ENCODE assay signal across 7 mouse cellular contexts in the genomic region with DNA sequence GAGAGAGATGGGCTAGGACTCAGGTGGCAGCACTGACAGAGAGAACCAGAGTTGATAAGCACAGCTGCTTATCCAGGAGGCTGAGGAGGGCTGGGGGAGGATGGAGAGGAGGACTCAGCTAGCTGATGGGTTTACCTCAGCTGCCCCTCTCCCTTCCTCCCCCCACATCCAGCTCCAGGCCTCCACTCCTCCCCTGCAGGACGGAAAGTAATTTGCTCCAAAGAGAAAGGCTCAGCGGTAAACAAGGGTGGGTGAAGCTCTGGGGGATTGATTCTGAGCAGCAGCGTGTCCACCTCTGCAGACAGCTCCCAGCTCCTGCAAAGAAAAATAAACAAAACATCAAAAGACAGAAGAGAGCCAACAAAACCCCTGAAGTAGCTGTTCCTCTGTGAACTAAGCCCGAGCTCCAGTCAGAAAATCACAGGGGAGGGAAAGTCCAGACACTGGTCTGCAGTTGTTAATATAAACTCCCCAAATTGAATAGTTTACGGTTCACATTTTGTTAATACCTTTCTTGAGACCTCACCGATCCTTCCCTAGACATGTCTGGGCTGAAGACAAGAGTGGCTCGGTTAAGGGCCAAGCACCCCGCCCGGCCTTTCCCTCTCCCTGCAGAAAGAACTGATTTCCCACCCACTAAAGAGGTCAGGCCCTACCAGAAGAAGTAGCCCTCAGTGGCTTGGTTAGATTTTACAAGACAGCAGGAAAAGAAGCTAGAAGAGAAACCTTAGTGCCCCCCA. TPM values are rescaled to one million over a fixed set of nuclear protein-coding genes. Genes with fewer than 3 reads are reported as not detected.
DNase-seq lines count a peak whose midpoint lies in the region; ATAC-seq and TF ChIP-seq lines count a peak whose summit lies in the region.

No protein-coding gene starts in this region.

- TF ChIP-seq RAD21 in MEL (IDR thresholded peaks at IDR 0.05; ENCODE audit: low read depth, low read length) = no peak

- TF ChIP-seq CTCF in E14TG2a.4 (conservative IDR thresholded peaks at IDR 0.05; ENCODE audit: low read length) (no peak), MEL (IDR thresholded peaks at IDR 0.05 in 2 of 3, conservative IDR thresholded peaks at IDR 0.05 in 1 of 3; ENCODE audit: control insufficient read depth in 1 of 3, insufficient read depth in 1 of 3, low read depth in 2 of 3, low read length in 3 of 3, poor library complexity in 1 of 3, severe bottlenecking in 1 of 3) (no peak)
- TF ChIP-seq CTCF in heart, adult 2 months (IDR thresholded peaks at IDR 0.05) = peak; percentile 29; the same call in 1 of the 2 replicates
- peak; percentile 24; the same call in 1 of the 2 replicates for TF ChIP-seq CTCF in kidney, postnatal 0 days (IDR thresholded peaks at IDR 0.05; ENCODE audit: low read depth)

- H3K36me3 ChIP-seq in E14TG2a.4 (ENCODE audit: insufficient read depth, low read length) = no peaks in the 10 kb centered on the region
- peaks cover 0 to 14% of the 10 kb centered on the region in 2 experiments; a peak in 2 of 4 replicates for H3K36me3 ChIP-seq in MEL (ENCODE audit: control insufficient read depth in 1 of 2, insufficient read depth in 2 of 2, low read length in 2 of 2)
- H3K36me3 ChIP-seq in heart, adult 2 months (ENCODE audit: control insufficient read depth, insufficient read depth, low read length) = peaks cover 2% of the 10 kb centered on the region; the same call in 1 of the 2 replicates
- no peaks in the 10 kb centered on the region for H3K36me3 ChIP-seq in kidney, postnatal 0 days (ENCODE audit: insufficient read depth, low read length)
- no peaks in the 10 kb centered on the region for H3K36me3 ChIP-seq in midbrain, embryonic 14.5 days (ENCODE audit: control insufficient read depth, insufficient read depth, low read length)

- H3K4me1 ChIP-seq in E14TG2a.4 (replicated peaks; ENCODE audit: low read depth, low read length) (peaks cover 34% of the 10 kb centered on the region), MEL (ENCODE audit: control insufficient read depth in 1 of 2, insufficient read depth in 2 of 2, low read length in 2 of 2) (peaks cover 12 to 15% of the 10 kb centered on the region in 2 experiments)
- H3K4me1 ChIP-seq in heart, adult 2 months (ENCODE audit: control insufficient read depth, insufficient read depth, low read length) = peaks cover 7% of the 10 kb centered on the region; the same call in 1 of the 2 replicates
- H3K4me1 ChIP-seq in kidney, postnatal 0 days (replicated peaks; ENCODE audit: insufficient read depth, low read length) = peaks cover 7% of the 10 kb centered on the region
- peaks cover 19% of the 10 kb centered on the region for H3K4me1 ChIP-seq in midbrain, embryonic 14.5 days (ENCODE audit: control insufficient read depth, insufficient read depth, low read length)

- 0 out of 2 replicates have a peak overlapping the region, but pooled peaks have one; percentile 8 for H3K4me3 ChIP-seq in E14TG2a.4 (replicated peaks; ENCODE audit: low read length)
- H3K4me3 ChIP-seq in MEL (ENCODE audit: control insufficient read depth in 1 of 2, insufficient read depth in 1 of 2, low read depth in 2 of 2, low read length in 2 of 2) = no peak overlapping the region
- H3K4me3 ChIP-seq in heart, adult 2 months = no peak overlapping the region
- H3K4me3 ChIP-seq in kidney, postnatal 0 days (replicated peaks; ENCODE audit: low read depth, low read length) = no peak overlapping the region
- H3K4me3 ChIP-seq in midbrain, embryonic 14.5 days (replicated peaks; ENCODE audit: low read depth, low read length) = no peak overlapping the region

- 40% methylated on average over 9 of the region's 9 CpGs for WGBS in heart, adult 2 months
- 18% methylated on average over 9 of the region's 9 CpGs for WGBS in kidney, postnatal 0 days
- 4% methylated on average over 9 of the region's 9 CpGs for WGBS in midbrain, embryonic 14.5 days

- H3K4me2 ChIP-seq in kidney, postnatal 0 days (ENCODE audit: low read length) = no peak overlapping the region; the same call in 1 of the 2 replicates
- peak overlapping the region; percentile 3; the same call in 1 of the 2 replicates for H3K4me2 ChIP-seq in midbrain, embryonic 14.5 days (ENCODE audit: low read length)

- intact Hi-C loops in heart, adult 2 months (cut with DNase I) = no loop called here

- no peak overlapping the region for H3K9ac ChIP-seq in MEL (ENCODE audit: control insufficient read depth, low read depth, low read length, poor library complexity, severe bottlenecking)
- peak overlapping the region; percentile 25 for H3K9ac ChIP-seq in heart, adult 2 months (ENCODE audit: low read depth, low read length)
- H3K9ac ChIP-seq in kidney, postnatal 0 days (ENCODE audit: low read depth, low read length) = 0 out of 2 replicates have a peak overlapping the region, but pooled peaks have one; percentile 5
- H3K9ac ChIP-seq in midbrain, embryonic 14.5 days (replicated peaks; ENCODE audit: low read length) = no peak overlapping the region

- TF ChIP-seq POLR2A in MEL (IDR thresholded peaks at IDR 0.05; ENCODE audit: control insufficient read depth in 1 of 2, insufficient read depth in 1 of 2, low read depth in 1 of 2, low read length in 2 of 2, poor library complexity in 1 of 2) = no peak
- TF ChIP-seq POLR2A in heart, adult 2 months (IDR thresholded peaks at IDR 0.05; ENCODE audit: insufficient read depth, low read depth, low read length) = no peak

- ATAC-seq in kidney, postnatal 0 days (replicated peaks; ENCODE audit: low FRiP score, low read depth) = peak; percentile 52; the same call in 1 of the 2 replicates
- peak; percentile 40; the same call in 1 of the 2 replicates for ATAC-seq in midbrain, embryonic 14.5 days (ENCODE audit: low FRiP score, low TSS enrichment)

- no peaks in the 10 kb centered on the region for H3K79me2 ChIP-seq in MEL (ENCODE audit: control insufficient read depth, insufficient read depth, low read length, poor library complexity)
- H3K79me2 ChIP-seq in heart, adult 2 months (replicated peaks; ENCODE audit: control insufficient read depth, insufficient read depth, low read length) = no peaks in the 10 kb centered on the region

- no peak for DNase-seq in MEL (ENCODE audit: low read depth, low spot score)
- peak; percentile 30 to 42 for DNase-seq in heart, adult 2 months
- peak; percentile 84 for DNase-seq in kidney, postnatal 0 days (ENCODE audit: low spot score)
- peak; percentile 69 for DNase-seq in midbrain, embryonic 14.5 days
- no peak for DNase-seq in ovary, postnatal 10 days (ENCODE audit: low spot score)
- DNase-seq in cerebellum, adult 9-10 months = no peak

- H3K27me3 ChIP-seq in E14TG2a.4 (ENCODE audit: insufficient read depth, low read length) (0 out of 2 replicates have a peak, but pooled peaks cover 3% of the 10 kb centered on the region), MEL (ENCODE audit: control insufficient read depth in 1 of 2, insufficient read depth in 2 of 2, low read length in 2 of 2) (no peaks in the 10 kb centered on the region)
- H3K27me3 ChIP-seq in heart, adult 2 months (ENCODE audit: control insufficient read depth, insufficient read depth, low read length) = no peaks in the 10 kb centered on the region
- no peaks in the 10 kb centered on the region for H3K27me3 ChIP-seq in kidney, postnatal 0 days (ENCODE audit: insufficient read depth, low read length)
- no peaks in the 10 kb centered on the region for H3K27me3 ChIP-seq in midbrain, embryonic 14.5 days (ENCODE audit: control insufficient read depth, insufficient read depth, low read length)

- no peaks in the 10 kb centered on the region for H3K9me3 ChIP-seq in E14TG2a.4 (ENCODE audit: low read length)
- no peaks in the 10 kb centered on the region for H3K9me3 ChIP-seq in MEL (replicated peaks; ENCODE audit: insufficient read depth, low read length)
- no peaks in the 10 kb centered on the region for H3K9me3 ChIP-seq in kidney, postnatal 0 days (replicated peaks; ENCODE audit: low read length)
- H3K9me3 ChIP-seq in midbrain, embryonic 14.5 days (ENCODE audit: control insufficient read depth, low read length) = no peaks in the 10 kb centered on the region; the same call in 1 of the 2 replicates

- no peak for TF ChIP-seq EP300 in MEL (IDR thresholded peaks at IDR 0.05; ENCODE audit: low read depth in 1 of 2, low read length in 2 of 2)
- no peak for TF ChIP-seq EP300 in heart, adult 2 months (IDR thresholded peaks at IDR 0.05; ENCODE audit: insufficient read depth, low read depth, low read length)

- H3K27ac ChIP-seq in MEL (ENCODE audit: control insufficient read depth, low read depth, low read length) = no peak overlapping the region
- peak overlapping the region; percentile 67 for H3K27ac ChIP-seq in heart, adult 2 months
- H3K27ac ChIP-seq in kidney, postnatal 0 days = peak overlapping the region; percentile 51
- peak overlapping the region; percentile 72 for H3K27ac ChIP-seq in midbrain, embryonic 14.5 days (replicated peaks; ENCODE audit: low read depth, low read length)

TF ChIP-seq in MEL, 35 proteins besides CTCF, POLR2A, EP300 and RAD21:
- TF ChIP-seq HCFC1 (IDR thresholded peaks at IDR 0.05; ENCODE audit: low read depth, low read length) = no peak
- TF ChIP-seq JUND (IDR thresholded peaks at IDR 0.05; ENCODE audit: low read depth, low read length) = 0 out of 2 replicates have a peak, but pooled peaks have one; percentile 32
- TF ChIP-seq TAL1 (IDR thresholded peaks at IDR 0.05; ENCODE audit: low read length) = no peak

RNA-seq across cellular contexts. Expression of a gene that starts 19.6 kb away (rescaled TPM):
- total RNA-seq in MEL (2012; rRNA removed) = 9.5 and 9.9 TPM in 2 replicates
- 10 to 100 TPM in 1 of 2 experiments, not detected in 1; 14.3 TPM for polyA plus RNA-seq in MEL (2012; ENCODE audit: insufficient read depth in 1 of 2, insufficient read length in 2 of 2, low read depth in 1 of 2, low replicate concordance in 2 of 2, missing spikeins in 1 of 2)
- total RNA-seq in heart, adult 2 months (2021) = 1 to 10 TPM; 4.1 to 4.5 TPM
- polyA plus RNA-seq in heart, adult 2 months (2012; rRNA removed) = 1.5 and 4.0 TPM in 2 replicates
- 22.0 and 23.8 TPM in 2 replicates for polyA plus RNA-seq in kidney, postnatal 0 days (2015; fragmentation: Nextera tagmentation; extraction: Ambion mirVana)
- polyA plus RNA-seq in midbrain, embryonic 14.5 days (2014; fragmentation: Nextera tagmentation; extraction: Ambion mirVana) = 404 and 444 TPM in 2 replicates

Comparison
In these comparisons a context has a peak if more than half of its experiments do, and no peak if none do; other contexts are left out.
1. CTCF ChIP-seq: peak in heart, adult 2 months (single experiment) and kidney, postnatal 0 days (single experiment); none in E14TG2a.4 (single experiment) and MEL (0 of 3).
2. DNase-seq: peak in heart, adult 2 months (2 of 2), kidney, postnatal 0 days (single experiment) and midbrain, embryonic 14.5 days (single experiment); none in MEL (single experiment), ovary, postnatal 10 days (single experiment) and cerebellum, adult 9-10 months (single experiment).
3. H3K9ac ChIP-seq: peak in heart, adult 2 months (single experiment) and kidney, postnatal 0 days (single experiment); none in MEL (single experiment) and midbrain, embryonic 14.5 days (single experiment).
4. RNA of a gene that starts 19.6 kb away (polyA plus RNA-seq): 404 to 444 TPM in midbrain, embryonic 14.5 days; 22.0 to 23.8 TPM in kidney, postnatal 0 days, 14.3 TPM in MEL and 1.5 to 4.0 TPM in heart, adult 2 months; every median in the first group is over 10 times any median in the second.